ENCODE assay signal across 23 mouse cellular contexts in the genomic region with DNA sequence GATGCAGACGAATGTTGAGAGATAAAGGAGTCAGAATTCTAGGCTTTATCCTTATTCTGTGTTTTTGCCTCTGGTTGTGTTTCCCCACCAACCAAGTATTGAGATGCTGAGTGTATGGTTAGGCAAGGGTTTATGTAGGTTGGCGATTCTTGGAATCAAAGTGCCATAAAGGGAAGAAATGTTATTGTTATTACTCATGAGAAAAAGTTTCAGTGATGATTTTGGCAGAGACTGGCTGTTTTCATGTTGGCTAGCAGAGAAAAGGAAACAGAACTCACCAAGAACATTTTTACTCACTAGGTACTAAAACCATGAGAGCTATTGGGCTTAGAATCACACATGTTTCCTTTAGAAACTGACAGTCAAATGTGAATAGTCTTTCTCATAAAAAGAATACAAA.
"Had no signal": no experiment of that assay in that cellular context is flagged by ENCODE, and none has a peak within 500 bp of the region (broad histone marks: within the 10 kb centered on the region; RNA-seq: fewer than 3 reads in every experiment).

No protein-coding gene starts in this region.

- H3K4me3 ChIP-seq: kidney, embryonic 15.5 days; limb, embryonic 10.5 days; limb, embryonic 13.5 days; liver, embryonic 12.5 days; liver, embryonic 15.5 days; lung, embryonic 15.5 days; megakaryocyte, embryonic 14.5 days; midbrain, embryonic 10.5 days; neural tube, embryonic 12.5 days; neural tube, embryonic 15.5 days; stomach, embryonic 15.5 days had no signal

- H3K9ac ChIP-seq: kidney, embryonic 15.5 days; limb, embryonic 13.5 days; liver, embryonic 12.5 days; liver, embryonic 15.5 days; lung, embryonic 15.5 days; neural tube, embryonic 12.5 days; neural tube, embryonic 15.5 days; stomach, embryonic 15.5 days had no signal

- H3K27ac ChIP-seq: kidney, embryonic 15.5 days; limb, embryonic 10.5 days; limb, embryonic 13.5 days; liver, embryonic 12.5 days; liver, embryonic 15.5 days; lung, embryonic 15.5 days; midbrain, embryonic 10.5 days; neural tube, embryonic 12.5 days; neural tube, embryonic 15.5 days; stomach, embryonic 15.5 days had no signal

- H3K27me3 ChIP-seq: kidney, embryonic 15.5 days; limb, embryonic 13.5 days; liver, embryonic 12.5 days; liver, embryonic 15.5 days; lung, embryonic 15.5 days; megakaryocyte, embryonic 14.5 days; neural tube, embryonic 12.5 days; neural tube, embryonic 15.5 days; stomach, embryonic 15.5 days had no signal

- DNase-seq: kidney, adult 8-10 months; kidney, postnatal 14 days; kidney, postnatal 4 days; liver; lung, adult 18-20 months; lung, postnatal 10 days; lung, postnatal 36 days; midbrain, embryonic 14.5 days; right cerebral cortex, adult 18-20 months; right cerebral cortex, postnatal 14 days; spleen, adult 18-20 months; thymus, postnatal 36 days had no signal

- H3K4me1 ChIP-seq: kidney, embryonic 15.5 days; limb, embryonic 10.5 days; limb, embryonic 13.5 days; liver, embryonic 12.5 days; liver, embryonic 15.5 days; lung, embryonic 15.5 days; megakaryocyte, embryonic 14.5 days; midbrain, embryonic 10.5 days; neural tube, embryonic 12.5 days; neural tube, embryonic 15.5 days; stomach, embryonic 15.5 days had no signal

- H3K36me3 ChIP-seq: kidney, embryonic 15.5 days; limb, embryonic 10.5 days; limb, embryonic 13.5 days; liver, embryonic 12.5 days; liver, embryonic 15.5 days; lung, embryonic 15.5 days; midbrain, embryonic 10.5 days; neural tube, embryonic 12.5 days; neural tube, embryonic 15.5 days; stomach, embryonic 15.5 days had no signal

- ATAC-seq: liver, embryonic 12.5 days had no signal

- H3K9me3 ChIP-seq: kidney, embryonic 15.5 days; limb, embryonic 10.5 days; limb, embryonic 13.5 days; liver, embryonic 12.5 days; liver, embryonic 15.5 days; lung, embryonic 15.5 days; midbrain, embryonic 10.5 days; neural tube, embryonic 12.5 days; neural tube, embryonic 15.5 days; stomach, embryonic 15.5 days had no signal

- H3K4me2 ChIP-seq: kidney, embryonic 15.5 days; limb, embryonic 13.5 days; liver, embryonic 12.5 days; liver, embryonic 15.5 days; lung, embryonic 15.5 days; neural tube, embryonic 12.5 days; neural tube, embryonic 15.5 days; stomach, embryonic 15.5 days had no signal
